Mouse (Mus musculus) forebrain, embryonic 16.5 days (tissue): Measurements from ENCODE around the gene Cnn2. TPM values are rescaled to one million over a fixed set of nuclear protein-coding genes. Genes with fewer than 3 reads are reported as not detected.

ENCODE experiments used
- ATAC-seq: fragments of 200-750 bp; cut with Nextera tagmentation; 2 replicates; pipeline ENCODE4 v1.8.0; 2017; ENCODE audit warnings: mild to moderate bottlenecking, moderate library complexity
- H3K27ac ChIP-seq: fragments of 300-500 bp; sonication (generic); 2 replicates; pipeline ENCODE4 v1.5.1; 2014; ENCODE audit warnings: low read length, control low read depth
- H3K27me3 ChIP-seq: fragments of 300-500 bp; sonication (generic); replicated peaks from 2 replicates; pipeline ENCODE4 v1.6.1; 2014; ENCODE audit warnings: low read length; ENCODE audit not compliant: control insufficient read depth, insufficient read depth
- H3K36me3 ChIP-seq: fragments of 300-500 bp; sonication (generic); 2 replicates; pipeline ENCODE4 v1.6.1; 2014; ENCODE audit not compliant: control insufficient read depth, insufficient read depth
- H3K4me1 ChIP-seq: fragments of 300-500 bp; sonication (generic); replicated peaks from 2 replicates; pipeline ENCODE4 v1.6.1; 2014; ENCODE audit warnings: low read length; ENCODE audit not compliant: control insufficient read depth, insufficient read depth
- H3K4me2 ChIP-seq: fragments of 300-500 bp; sonication (generic); 2 replicates; pipeline ENCODE4 v1.6.1; 2014; ENCODE audit warnings: mild to moderate bottlenecking, low read length, control low read depth
- H3K4me3 ChIP-seq: fragments of 300-500 bp; sonication (generic); replicated peaks from 2 replicates; pipeline ENCODE4 v1.5.1; 2014; ENCODE audit warnings: mild to moderate bottlenecking, low read length, control low read depth
- H3K9ac ChIP-seq: fragments of 300-500 bp; sonication (generic); replicated peaks from 2 replicates; pipeline ENCODE4 v1.6.1; 2014; ENCODE audit warnings: low read depth, low read length, control low read depth
- H3K9me3 ChIP-seq: fragments of 300-500 bp; sonication (generic); 2 replicates; pipeline ENCODE4 v1.6.1; 2016; ENCODE audit warnings: low read length; ENCODE audit not compliant: control insufficient read depth
- WGBS: fragments of 180-500 bp; shearing (Covaris S2); extraction: QIAGEN DNeasy Blood & Tissue Kit; methylation state at CpG from one replicate; pipeline ENCODE4 v1.1.7; 2014; 5-methylcytosine and 5-hydroxymethylcytosine counted together
- polyA plus RNA-seq: library from polyadenylated mRNA; unstranded; fragments of >200 nt; fragmentation: Nextera tagmentation; extraction: Ambion mirVana; gene quantifications from 2 replicates; pipeline ENCODE4 v1.2.1, GENCODE M21; 2015

The Cnn2 gene
- polyA plus RNA-seq, 1 experiment from 2014 or later = 30.5 TPM

DNA sequence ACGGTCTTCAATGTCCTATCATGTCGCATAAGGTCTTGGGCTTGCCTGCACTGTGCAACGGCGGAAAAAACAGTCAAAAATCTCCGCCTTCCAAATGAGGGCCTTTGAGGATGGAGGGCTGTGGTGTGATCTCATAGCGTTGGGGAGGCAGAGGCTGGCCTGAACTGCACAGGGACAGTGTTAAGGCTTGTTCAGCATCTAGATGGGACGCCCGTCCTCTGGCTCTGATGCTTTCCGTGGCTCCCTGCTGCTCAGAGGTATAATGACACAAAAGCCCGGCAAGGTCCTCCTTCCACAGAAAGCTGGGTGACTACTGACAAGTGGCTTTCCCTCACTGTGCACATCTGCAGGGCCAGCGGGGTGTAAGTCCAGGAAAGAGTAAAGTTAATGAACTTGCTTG is 31.8 kb downstream of the Cnn2 start:
- H3K9me3 ChIP-seq = no peaks in the 10 kb centered on the region
- no peak overlapping the region for H3K9ac ChIP-seq
- H3K27me3 ChIP-seq = peaks cover 30% of the 10 kb centered on the region
- no peak for ATAC-seq
- H3K4me1 ChIP-seq = no peaks in the 10 kb centered on the region
- H3K36me3 ChIP-seq = no peaks in the 10 kb centered on the region
- 20% methylated on average over 11 of the region's 11 CpGs for WGBS
- H3K27ac ChIP-seq = no peak overlapping the region
- H3K4me3 ChIP-seq = no peak overlapping the region
- no peak overlapping the region for H3K4me2 ChIP-seq

DNA sequence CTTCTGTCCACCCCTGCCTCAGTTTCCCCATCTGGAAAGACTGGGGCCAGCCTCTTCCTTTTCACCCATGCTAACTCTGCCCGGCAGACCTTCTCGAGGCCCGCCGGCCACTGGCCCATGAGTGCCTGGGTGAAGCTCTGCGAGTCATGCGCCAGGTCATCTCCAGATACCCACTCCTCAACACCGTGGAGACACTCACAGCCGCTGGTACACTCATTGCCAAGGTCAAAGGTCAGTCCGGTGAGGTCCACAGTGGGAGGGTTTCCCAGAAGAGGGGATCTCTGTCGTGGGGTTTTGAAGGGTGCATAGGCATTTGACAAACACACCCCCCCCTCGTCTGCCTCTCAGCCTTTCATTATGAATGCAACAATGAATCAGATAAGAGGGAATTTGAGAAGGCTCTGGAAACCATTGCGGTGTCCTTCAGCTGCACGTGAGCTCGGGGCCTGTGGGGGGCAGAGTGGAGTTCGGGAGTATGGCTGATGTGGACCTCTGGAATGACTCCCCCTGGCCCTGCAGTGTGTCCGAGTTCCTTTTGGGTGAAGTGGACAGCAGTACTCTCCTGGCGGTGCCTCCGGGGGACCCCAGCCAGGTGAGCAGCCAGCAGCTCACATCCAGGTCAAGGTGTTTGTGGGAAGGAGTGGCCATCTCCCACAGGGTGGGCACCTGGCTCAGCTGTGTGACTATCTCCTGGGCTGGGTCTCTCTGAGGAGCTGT is 32.4 kb downstream of the Cnn2 start:
- Histone ChIP-seq H3K4me2 (no peak overlapping the region), H3K9ac (no peak overlapping the region), H3K9me3 (no peaks in the 10 kb centered on the region), H3K4me3 (no peak overlapping the region), H3K27ac (no peak overlapping the region), H3K36me3 (no peaks in the 10 kb centered on the region), H3K4me1 (no peaks in the 10 kb centered on the region), H3K27me3 (peaks cover 27% of the 10 kb centered on the region)
- ATAC-seq = no peak
- 82% methylated on average over 18 of the region's 18 CpGs for WGBS

DNA sequence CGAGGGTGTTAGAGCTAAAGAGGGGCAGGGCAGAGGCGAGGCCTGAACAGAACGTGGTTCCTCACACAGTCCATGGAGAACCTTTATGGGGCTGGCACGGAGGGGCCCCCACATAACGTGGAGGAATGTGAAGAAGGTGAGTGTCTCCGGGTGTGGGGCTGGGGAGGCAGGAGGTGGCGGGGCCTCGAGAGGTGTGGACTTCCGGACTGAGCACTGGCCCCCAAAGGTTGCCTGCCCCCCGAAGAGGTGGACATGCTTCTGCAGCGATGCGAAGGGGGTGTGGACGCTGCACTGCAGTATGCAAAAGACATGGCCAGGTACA is 32.9 kb downstream of the Cnn2 start:
- 93% methylated on average over 13 of the region's 13 CpGs for WGBS
- H3K4me2 ChIP-seq = no peak overlapping the region
- ATAC-seq = no peak
- no peaks in the 10 kb centered on the region for H3K36me3 ChIP-seq
- no peak overlapping the region for H3K4me3 ChIP-seq
- H3K27ac ChIP-seq = no peak overlapping the region
- H3K9ac ChIP-seq = no peak overlapping the region
- H3K4me1 ChIP-seq = no peaks in the 10 kb centered on the region
- no peaks in the 10 kb centered on the region for H3K9me3 ChIP-seq
- H3K27me3 ChIP-seq = peaks cover 21% of the 10 kb centered on the region

DNA sequence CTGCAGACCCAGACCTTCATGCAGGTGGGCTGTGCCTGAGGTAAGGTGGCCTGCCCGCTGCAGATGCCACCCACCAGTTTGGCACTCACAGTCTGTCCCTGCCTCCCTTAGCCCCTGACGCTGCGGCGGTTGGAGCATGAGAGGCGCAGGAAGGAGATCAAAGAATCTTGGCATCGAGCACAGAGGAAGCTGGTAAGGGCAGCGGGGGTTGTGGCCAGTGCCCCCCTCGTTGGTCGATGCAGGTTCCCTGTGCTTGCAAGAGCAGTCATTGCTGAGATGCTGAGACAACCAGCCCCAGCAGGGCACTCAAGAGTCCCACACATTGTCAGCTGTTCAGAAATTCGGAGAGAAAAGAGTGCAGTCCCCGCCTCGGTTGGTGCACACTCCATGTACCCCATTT is 33.8 kb downstream of the Cnn2 start:
- Histone ChIP-seq H3K4me1 (no peaks in the 10 kb centered on the region), H3K4me2 (no peak overlapping the region), H3K9ac (no peak overlapping the region), H3K9me3 (no peaks in the 10 kb centered on the region), H3K27me3 (peaks cover 20% of the 10 kb centered on the region), H3K27ac (no peak overlapping the region), H3K36me3 (no peaks in the 10 kb centered on the region), H3K4me3 (no peak overlapping the region)
- no peak for ATAC-seq
- WGBS = 88% methylated on average over 12 of the region's 12 CpGs

DNA sequence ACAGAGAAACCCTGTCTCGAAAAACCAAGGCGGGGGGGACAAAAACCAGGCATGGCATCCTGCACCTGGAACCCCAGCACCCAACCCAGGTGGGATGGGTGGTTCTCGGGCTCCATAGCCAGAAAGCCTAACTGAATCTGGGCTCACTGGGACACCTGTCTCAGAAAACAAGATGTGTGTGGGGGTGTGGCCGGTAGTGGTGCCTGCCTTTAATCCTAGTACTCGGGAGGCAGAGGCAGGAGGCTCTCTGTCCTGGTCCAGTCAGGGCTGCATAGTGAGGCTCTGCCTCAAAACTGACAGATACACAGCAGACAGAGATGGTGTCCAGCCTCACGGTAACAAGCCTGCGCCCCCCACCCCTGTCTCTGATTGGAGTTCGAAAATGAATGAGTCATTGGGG is 34.4 kb downstream of the Cnn2 start:
- Histone ChIP-seq H3K27me3 (peaks cover 16% of the 10 kb centered on the region), H3K4me1 (no peaks in the 10 kb centered on the region), H3K4me2 (no peak overlapping the region), H3K27ac (no peak overlapping the region), H3K9ac (no peak overlapping the region), H3K9me3 (no peaks in the 10 kb centered on the region), H3K36me3 (no peaks in the 10 kb centered on the region), H3K4me3 (no peak overlapping the region)
- WGBS = 93% methylated on average over 8 of the region's 8 CpGs
- no peak for ATAC-seq

DNA sequence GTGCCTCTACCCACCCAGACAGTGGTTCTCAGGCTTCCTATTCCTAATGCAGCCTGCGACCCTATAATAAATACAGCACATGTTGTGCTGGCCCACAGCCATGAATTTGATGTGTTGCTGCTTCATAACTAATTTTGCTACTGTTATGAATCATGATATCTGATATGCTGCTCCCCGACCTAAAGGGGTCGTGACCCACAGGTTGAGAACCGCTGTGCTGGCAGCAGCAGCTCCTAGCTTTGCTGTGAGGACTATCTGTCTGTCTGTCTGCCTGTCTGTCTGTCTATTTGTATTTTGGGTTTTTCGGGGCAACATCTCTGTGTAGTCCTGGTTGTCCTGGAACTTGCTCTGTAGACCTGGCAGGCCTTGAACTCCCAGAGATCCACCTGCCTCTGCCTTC is 35.4 kb downstream of the Cnn2 start:
- ATAC-seq = no peak
- no peak overlapping the region for H3K4me3 ChIP-seq
- WGBS = 81% methylated on average over 5 of the region's 5 CpGs
- H3K27me3 ChIP-seq = peaks cover 11% of the 10 kb centered on the region
- H3K4me2 ChIP-seq = no peak overlapping the region
- H3K9ac ChIP-seq = no peak overlapping the region
- no peak overlapping the region for H3K27ac ChIP-seq
- H3K36me3 ChIP-seq = no peaks in the 10 kb centered on the region
- H3K9me3 ChIP-seq = no peaks in the 10 kb centered on the region
- H3K4me1 ChIP-seq = no peaks in the 10 kb centered on the region

GRCm38 (mm10) chr10:80024229-80025043 is 36.1 kb downstream of the Cnn2 start:
- peaks cover 4% of the 10 kb centered on the region for H3K27me3 ChIP-seq
- 83% methylated on average over 15 of the region's 15 CpGs for WGBS
- no peak overlapping the region for H3K27ac ChIP-seq
- ATAC-seq = no peak
- no peaks in the 10 kb centered on the region for H3K36me3 ChIP-seq
- no peak overlapping the region for H3K4me3 ChIP-seq
- H3K9ac ChIP-seq = no peak overlapping the region
- no peaks in the 10 kb centered on the region for H3K9me3 ChIP-seq
- H3K4me2 ChIP-seq = no peak overlapping the region
- H3K4me1 ChIP-seq = no peaks in the 10 kb centered on the region

- Histone ChIP-seq H3K4me3 (no peak overlapping the region), H3K36me3 (no peaks in the 10 kb centered on the region), H3K9me3 (no peaks in the 10 kb centered on the region), H3K9ac (no peak overlapping the region), H3K4me1 (no peaks in the 10 kb centered on the region), H3K27ac (no peak overlapping the region), H3K4me2 (no peak overlapping the region), H3K27me3 (peaks cover 3% of the 10 kb centered on the region; the same call in 1 of the 2 replicates)
- no peak for ATAC-seq
- 60% methylated on average over 4 of the region's 4 CpGs for WGBS
Measured at GRCm38 (mm10) chr10:80025044-80025347, 36.6 kb downstream of the Cnn2 start.

- no peak overlapping the region for H3K9ac ChIP-seq
- no peak overlapping the region for H3K27ac ChIP-seq
- peaks cover 3% of the 10 kb centered on the region; the same call in 1 of the 2 replicates for H3K27me3 ChIP-seq
- H3K9me3 ChIP-seq = no peaks in the 10 kb centered on the region
- H3K4me3 ChIP-seq = no peak overlapping the region
- H3K36me3 ChIP-seq = no peaks in the 10 kb centered on the region
- no peak for ATAC-seq
- H3K4me2 ChIP-seq = no peak overlapping the region
- H3K4me1 ChIP-seq = no peaks in the 10 kb centered on the region
- 82% methylated on average over 10 of the region's 10 CpGs for WGBS
Measured at GRCm38 (mm10) chr10:80025463-80025862, 37.1 kb downstream of the Cnn2 start.
